11 mouse cellular contexts compared by ENCODE assay signal in the genomic region with DNA sequence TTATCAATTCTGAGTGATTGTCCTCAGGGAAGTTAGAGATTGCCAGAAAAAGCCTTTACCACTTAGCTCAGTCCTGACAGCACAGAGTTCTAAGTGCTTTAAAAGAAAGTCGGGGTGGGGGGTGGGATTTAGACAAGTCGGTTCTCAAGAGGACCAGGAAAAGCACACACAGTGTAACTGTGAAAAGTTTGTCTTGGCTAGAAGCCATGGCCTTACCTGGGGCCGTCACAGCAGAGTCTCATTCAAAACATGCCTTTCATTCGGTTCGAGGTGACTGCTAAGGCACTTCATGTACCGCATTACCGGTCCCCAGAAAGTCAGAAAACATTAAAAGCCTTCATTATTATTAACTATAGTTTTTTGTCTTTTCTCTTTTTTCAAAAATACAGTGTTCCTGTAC.
DNase-seq lines count a peak whose midpoint lies in the region; ATAC-seq and TF ChIP-seq lines count a peak whose summit lies in the region.
"Had no signal": no experiment of that assay in that cellular context is flagged by ENCODE, and none has a peak within 500 bp of the region (broad histone marks: within the 10 kb centered on the region; RNA-seq: fewer than 3 reads in every experiment).

No protein-coding gene starts in this region.

- no peaks in the 10 kb centered on the region for H3K36me3 ChIP-seq in kidney, adult 2 months (ENCODE audit: control insufficient read depth, insufficient read depth, low read length)
- H3K36me3 ChIP-seq in kidney, embryonic 16.5 days (ENCODE audit: insufficient read depth, low read length): no peaks in the 10 kb centered on the region
- H3K36me3 ChIP-seq in intestine, embryonic 15.5 days: no peaks in the 10 kb centered on the region
- H3K36me3 ChIP-seq: limb, embryonic 12.5 days; midbrain, embryonic 12.5 days had no signal

- H3K27me3 ChIP-seq in kidney, adult 2 months (replicated peaks; ENCODE audit: control insufficient read depth, insufficient read depth, low read length): no peaks in the 10 kb centered on the region
- H3K27me3 ChIP-seq in kidney, embryonic 16.5 days (ENCODE audit: insufficient read depth, low read length): no peaks in the 10 kb centered on the region
- no peaks in the 10 kb centered on the region for H3K27me3 ChIP-seq in intestine, embryonic 15.5 days (replicated peaks)
- H3K27me3 ChIP-seq: limb, embryonic 12.5 days; midbrain, embryonic 12.5 days had no signal

- no peak overlapping the region for H3K4me3 ChIP-seq in kidney, adult 2 months (ENCODE audit: insufficient read depth, low read depth, low read length)
- no peak overlapping the region for H3K4me3 ChIP-seq in kidney, embryonic 16.5 days (ENCODE audit: low read length)
- no peak overlapping the region for H3K4me3 ChIP-seq in intestine, embryonic 15.5 days (replicated peaks)
- H3K4me3 ChIP-seq: limb, embryonic 12.5 days; midbrain, embryonic 12.5 days had no signal

- no peak for TF ChIP-seq POLR2A in kidney, adult 2 months (IDR thresholded peaks at IDR 0.05; ENCODE audit: low read depth, low read length)

- no peak overlapping the region for H3K4me2 ChIP-seq in kidney, embryonic 16.5 days (replicated peaks; ENCODE audit: low read depth, low read length)
- no peak overlapping the region for H3K4me2 ChIP-seq in intestine, embryonic 15.5 days (replicated peaks)
- H3K4me2 ChIP-seq: limb, embryonic 12.5 days; midbrain, embryonic 12.5 days had no signal

- no peak for ATAC-seq in kidney, embryonic 16.5 days (ENCODE audit: low FRiP score, low TSS enrichment)
- peak; percentile 23; the same call in 1 of the 2 replicates for ATAC-seq in intestine, embryonic 15.5 days
- no peak for ATAC-seq in erythroblast, adult 5-6 weeks (replicated peaks; ENCODE audit: low FRiP score, poor library complexity, severe bottlenecking)

- H3K9ac ChIP-seq in kidney, embryonic 16.5 days (replicated peaks; ENCODE audit: low read length): no peak overlapping the region
- no peak overlapping the region for H3K9ac ChIP-seq in intestine, embryonic 15.5 days
- H3K9ac ChIP-seq: limb, embryonic 12.5 days; midbrain, embryonic 12.5 days had no signal

- no peak for TF ChIP-seq CTCF in kidney, adult 2 months (conservative IDR thresholded peaks at IDR 0.05; ENCODE audit: insufficient read depth, insufficient read length, low read depth, low read length)

- WGBS in kidney, adult 2 months: 44% methylated on average over 7 of the region's 7 CpGs
- WGBS in kidney, embryonic 16.5 days: 50% methylated on average over 7 of the region's 7 CpGs
- WGBS in intestine, embryonic 15.5 days: 54% methylated on average over 7 of the region's 7 CpGs

- H3K9me3 ChIP-seq in kidney, embryonic 16.5 days (ENCODE audit: low read length): no peaks in the 10 kb centered on the region
- no peaks in the 10 kb centered on the region for H3K9me3 ChIP-seq in intestine, embryonic 15.5 days
- H3K9me3 ChIP-seq: limb, embryonic 12.5 days; midbrain, embryonic 12.5 days had no signal

- H3K4me1 ChIP-seq in kidney, adult 2 months (ENCODE audit: control insufficient read depth, insufficient read depth, low read length): peaks cover 4% of the 10 kb centered on the region; the same call in 1 of the 2 replicates
- H3K4me1 ChIP-seq in kidney, embryonic 16.5 days (ENCODE audit: insufficient read depth, low read length): no peaks in the 10 kb centered on the region
- no peaks in the 10 kb centered on the region for H3K4me1 ChIP-seq in intestine, embryonic 15.5 days (replicated peaks)

- H3K27ac ChIP-seq in kidney, adult 2 months (ENCODE audit: insufficient read depth, low read depth, low read length): no peak overlapping the region
- no peak overlapping the region for H3K27ac ChIP-seq in kidney, embryonic 16.5 days (ENCODE audit: low read length)
- no peak overlapping the region for H3K27ac ChIP-seq in intestine, embryonic 15.5 days

- peak; percentile 55 for DNase-seq in kidney, adult 2 months
- peak; percentile 45 for DNase-seq in kidney, postnatal 14 days
- DNase-seq in lung, postnatal 14 days: peak; percentile 13
- DNase-seq in MN1 (ENCODE audit: low spot score): no peak
- DNase-seq: adrenal gland, postnatal 14 days; thymus, postnatal 36 days had no signal
